ENCODE assay signal across 8 mouse cellular contexts in the genomic region with DNA sequence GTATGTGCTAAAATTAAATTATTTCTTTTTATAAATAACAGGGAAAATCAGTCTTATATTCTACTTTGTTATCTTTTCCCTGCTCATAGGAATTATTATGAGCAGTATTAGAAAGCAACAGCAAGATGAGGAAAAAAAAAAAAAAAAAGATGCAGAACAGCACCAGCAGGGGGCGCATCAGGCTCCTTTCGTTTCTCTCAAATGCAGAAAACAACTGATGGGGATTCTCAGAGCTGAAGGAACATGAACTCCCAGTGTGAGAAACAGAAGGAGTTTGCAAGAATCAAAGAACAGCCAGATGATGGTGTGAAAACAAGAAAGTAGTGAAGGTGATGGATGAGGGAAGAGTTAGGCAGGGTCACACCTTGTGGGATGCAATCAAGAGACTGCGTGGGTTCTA.
DNase-seq lines count a peak whose midpoint lies in the region; ATAC-seq and TF ChIP-seq lines count a peak whose summit lies in the region.

No protein-coding gene starts in this region.

- peak; percentile 1 to 35 for DNase-seq in cerebellum, adult 18-20 months
- no peak for DNase-seq in cerebellum, adult 9-11 months
- DNase-seq in left cerebral cortex, adult 18-20 months (ENCODE audit: low spot score in 2 of 2) = peak; percentile 47 to 62
- DNase-seq in left cerebral cortex, adult 11 months (ENCODE audit: low spot score) = no peak
- DNase-seq in WW6 (ENCODE audit: low read depth, low spot score) = peak; percentile 3
- DNase-seq in hindbrain, postnatal 0 days (ENCODE audit: low spot score) = peak; percentile 63
- peak; percentile 37 for DNase-seq in neural tube, embryonic 11.5 days (ENCODE audit: low spot score)
- DNase-seq in heart, postnatal 25 days (ENCODE audit: low spot score) = no peak

- no peaks in the 10 kb centered on the region for H3K36me3 ChIP-seq in hindbrain, postnatal 0 days (ENCODE audit: insufficient read depth, low read length)
- H3K36me3 ChIP-seq in neural tube, embryonic 11.5 days (ENCODE audit: control insufficient read depth, insufficient read depth, low read length) = no peaks in the 10 kb centered on the region

- no peaks in the 10 kb centered on the region for H3K4me1 ChIP-seq in hindbrain, postnatal 0 days (ENCODE audit: insufficient read depth, low read length)
- H3K4me1 ChIP-seq in neural tube, embryonic 11.5 days (ENCODE audit: control insufficient read depth, insufficient read depth, low read length) = no peaks in the 10 kb centered on the region

- H3K27ac ChIP-seq in hindbrain, postnatal 0 days = no peak overlapping the region
- H3K27ac ChIP-seq in neural tube, embryonic 11.5 days (ENCODE audit: low read depth, low read length) = no peak overlapping the region

- no peaks in the 10 kb centered on the region for H3K9me3 ChIP-seq in hindbrain, postnatal 0 days (ENCODE audit: low read length)
- no peaks in the 10 kb centered on the region for H3K9me3 ChIP-seq in neural tube, embryonic 11.5 days (ENCODE audit: control insufficient read depth, low read length)

- WGBS in hindbrain, postnatal 0 days = 28% methylated on average over 3 of the region's 3 CpGs
- 31% methylated on average over 3 of the region's 3 CpGs for WGBS in neural tube, embryonic 11.5 days

- H3K9ac ChIP-seq in hindbrain, postnatal 0 days (replicated peaks; ENCODE audit: low read length) = no peak overlapping the region
- no peak overlapping the region for H3K9ac ChIP-seq in neural tube, embryonic 11.5 days (ENCODE audit: low read length)

- TF ChIP-seq CTCF in hindbrain, postnatal 0 days (IDR thresholded peaks at IDR 0.05; ENCODE audit: low read depth) = peak; percentile 60

- ATAC-seq in hindbrain, postnatal 0 days = no peak
- ATAC-seq in neural tube, embryonic 11.5 days (ENCODE audit: insufficient read depth, low FRiP score, low TSS enrichment) = no peak

- H3K4me2 ChIP-seq in hindbrain, postnatal 0 days (ENCODE audit: low read depth, low read length) = no peak overlapping the region
- no peak overlapping the region for H3K4me2 ChIP-seq in neural tube, embryonic 11.5 days (ENCODE audit: low read depth)

- no peak overlapping the region for H3K4me3 ChIP-seq in hindbrain, postnatal 0 days (ENCODE audit: low read length)
- H3K4me3 ChIP-seq in neural tube, embryonic 11.5 days (ENCODE audit: low read depth, low read length) = no peak overlapping the region

- intact Hi-C loops in heart, postnatal 25 days (cut with DNase I) = loop anchor here (2.0 kb wide), 1 partner anchor 406 kb away; no protein-coding TSS in a partner anchor

- H3K27me3 ChIP-seq in hindbrain, postnatal 0 days (ENCODE audit: insufficient read depth, low read length) = no peaks in the 10 kb centered on the region
- no peaks in the 10 kb centered on the region for H3K27me3 ChIP-seq in neural tube, embryonic 11.5 days (ENCODE audit: control insufficient read depth, insufficient read depth, low read length)

Comparison
In these comparisons a context has a peak if more than half of its experiments do, and no peak if none do; other contexts are left out.
1. DNase-seq: peak in cerebellum, adult 18-20 months (2 of 2), left cerebral cortex, adult 18-20 months (2 of 2), WW6 (single experiment), hindbrain, postnatal 0 days (single experiment) and neural tube, embryonic 11.5 days (single experiment); none in cerebellum, adult 9-11 months (single experiment), left cerebral cortex, adult 11 months (single experiment) and heart, postnatal 25 days (single experiment).